Mouse (Mus musculus) hindbrain, embryonic 16.5 days (tissue): ENCODE measurements around the gene Mab21l3. TPM values are rescaled to one million over a fixed set of nuclear protein-coding genes. Genes with fewer than 3 reads are reported as not detected.
"Not testable (repeated sequence)": the region's sequence is repeated elsewhere in the genome, so short reads cannot be mapped to it uniquely, and the experiment has no call there.

ENCODE experiments used
- ATAC-seq: fragments of 200-750 bp; cut with Nextera tagmentation; 2 replicates; pipeline ENCODE4 v1.8.0; 2017; ENCODE audit warnings: moderate TSS enrichment, moderate library complexity
- H3K27ac ChIP-seq: fragments of 300-500 bp; sonication (generic); 2 replicates; pipeline ENCODE4 v1.5.1; 2014; ENCODE audit warnings: low read depth, mild to moderate bottlenecking, control low read depth, low read length, moderate library complexity
- H3K27me3 ChIP-seq: fragments of 300-500 bp; sonication (generic); replicated peaks from 2 replicates; pipeline ENCODE4 v1.6.1; 2014; ENCODE audit warnings: low read length; ENCODE audit not compliant: control insufficient read depth, insufficient read depth
- H3K36me3 ChIP-seq: fragments of 300-500 bp; sonication (generic); 2 replicates; pipeline ENCODE4 v1.6.1; 2014; ENCODE audit warnings: mild to moderate bottlenecking, low read length, moderate library complexity, mixed read lengths; ENCODE audit not compliant: control insufficient read depth, insufficient read depth
- H3K4me1 ChIP-seq: fragments of 300-500 bp; sonication (generic); 2 replicates; pipeline ENCODE4 v1.6.1; 2014; ENCODE audit warnings: low read depth, low read length; ENCODE audit not compliant: control insufficient read depth, insufficient read depth
- H3K4me2 ChIP-seq: fragments of 300-500 bp; sonication (generic); 2 replicates; pipeline ENCODE4 v1.6.1; 2014; ENCODE audit warnings: mild to moderate bottlenecking, low read length, control low read depth, moderate library complexity
- H3K4me3 ChIP-seq: fragments of 300-500 bp; sonication (generic); 2 replicates; pipeline ENCODE4 v1.5.1; 2014; ENCODE audit warnings: mild to moderate bottlenecking, low read length, control low read depth, moderate library complexity
- H3K9ac ChIP-seq: fragments of 300-500 bp; sonication (generic); 2 replicates; pipeline ENCODE4 v1.6.1; 2014; ENCODE audit warnings: low read depth, mild to moderate bottlenecking, control low read depth, low read length, moderate library complexity
- H3K9me3 ChIP-seq: fragments of 300-500 bp; sonication (generic); 2 replicates; pipeline ENCODE4 v1.6.1; 2014; ENCODE audit warnings: mild to moderate bottlenecking, low read length, moderate library complexity; ENCODE audit not compliant: control insufficient read depth
- WGBS: fragments of 180-500 bp; shearing (Covaris S2); extraction: QIAGEN DNeasy Blood & Tissue Kit; methylation state at CpG from one replicate; pipeline ENCODE4 v1.1.7; 2014; 5-methylcytosine and 5-hydroxymethylcytosine counted together
- polyA plus RNA-seq: library from polyadenylated mRNA; unstranded; fragments of >200 nt; fragmentation: Nextera tagmentation; extraction: Ambion mirVana; gene quantifications from 2 replicates; pipeline ENCODE4 v1.2.1, GENCODE M21; 2015

Gene Mab21l3
- polyA plus RNA-seq, 1 experiment from 2014 or later = 0.16 TPM

- H3K27ac ChIP-seq = no peak overlapping the region
- WGBS = 36% methylated on average over 10 of the region's 10 CpGs
- no peaks in the 10 kb centered on the region for H3K27me3 ChIP-seq
- no peak overlapping the region for H3K4me3 ChIP-seq
- H3K9me3 ChIP-seq = no peaks in the 10 kb centered on the region
- peaks cover 8% of the 10 kb centered on the region for H3K4me1 ChIP-seq
- H3K9ac ChIP-seq = no peak overlapping the region
- no peaks in the 10 kb centered on the region for H3K36me3 ChIP-seq
- no peak for ATAC-seq
- H3K4me2 ChIP-seq = no peak overlapping the region
Measured at GRCm38 (mm10) chr3:101831189-101831858, 17.4 kb downstream of the Mab21l3 start.

- no peak for ATAC-seq
- WGBS = 81% methylated on average over 10 of the region's 10 CpGs
Measured at GRCm38 (mm10) chr3:101829881-101830616, 18.7 kb downstream of the Mab21l3 start.

GRCm38 (mm10) chr3:101828595-101828994 is 20.2 kb downstream of the Mab21l3 start:
- WGBS = 56% methylated on average over 3 of the region's 3 CpGs
- Histone ChIP-seq H3K4me2 (no peak overlapping the region), H3K4me1 (no peaks in the 10 kb centered on the region)

More at GRCm38 (mm10) chr3:101829881-101830616, 18.7 kb downstream of the Mab21l3 start:
- Histone ChIP-seq H3K4me2 (no peak overlapping the region), H3K27ac (no peak overlapping the region), H3K4me3 (no peak overlapping the region), H3K9ac (no peak overlapping the region), H3K9me3 (no peaks in the 10 kb centered on the region), H3K36me3 (no peaks in the 10 kb centered on the region), H3K4me1 (no peaks in the 10 kb centered on the region), H3K27me3 (no peaks in the 10 kb centered on the region)

GRCm38 (mm10) chr3:101827220-101827715 is 21.5 kb downstream of the Mab21l3 start:
- Histone ChIP-seq H3K9ac (no peak overlapping the region), H3K27me3 (no peaks in the 10 kb centered on the region), H3K36me3 (no peaks in the 10 kb centered on the region), H3K27ac (no peak overlapping the region), H3K4me1 (no peaks in the 10 kb centered on the region), H3K4me2 (no peak overlapping the region), H3K4me3 (no peak overlapping the region), H3K9me3 (no peaks in the 10 kb centered on the region)
- 85% methylated on average over 6 of the region's 6 CpGs for WGBS
- ATAC-seq = peak; percentile 30; the same call in 1 of the 2 replicates

More at GRCm38 (mm10) chr3:101828595-101828994, 20.2 kb downstream of the Mab21l3 start:
- no peak overlapping the region for H3K27ac ChIP-seq
- ATAC-seq = no peak
- H3K9ac ChIP-seq = no peak overlapping the region
- no peaks in the 10 kb centered on the region for H3K9me3 ChIP-seq
- H3K4me3 ChIP-seq = no peak overlapping the region
- H3K27me3 ChIP-seq = no peaks in the 10 kb centered on the region
- H3K36me3 ChIP-seq = no peaks in the 10 kb centered on the region

DNA sequence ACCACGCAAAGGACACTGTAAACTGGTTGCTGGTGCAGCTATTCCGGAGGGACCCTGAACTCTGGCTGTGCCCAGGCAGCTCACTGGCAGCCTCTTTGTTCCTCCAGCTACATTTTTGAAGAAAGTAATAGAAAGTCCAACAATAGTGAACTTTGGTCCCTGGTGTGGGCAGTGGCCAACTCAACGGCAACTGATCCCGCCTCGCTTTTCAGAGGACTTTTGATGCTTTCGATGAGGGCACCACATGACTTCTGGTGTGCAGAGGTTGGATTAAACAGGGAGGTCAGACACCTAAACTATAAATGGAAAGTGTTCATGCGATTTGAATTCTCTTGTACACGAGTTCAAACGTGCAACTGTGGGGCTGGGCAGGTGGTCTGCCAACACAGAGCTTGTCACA is 24.4 kb downstream of the Mab21l3 start:
- H3K27ac ChIP-seq = no peak overlapping the region

GRCm38 (mm10) chr3:101822052-101822451 is 26.7 kb downstream of the Mab21l3 start:
- Histone ChIP-seq H3K4me3 (no peak overlapping the region), H3K4me2 (no peak overlapping the region), H3K36me3 (no peaks in the 10 kb centered on the region), H3K9me3 (no peaks in the 10 kb centered on the region), H3K4me1 (no peaks in the 10 kb centered on the region), H3K27me3 (no peaks in the 10 kb centered on the region), H3K27ac (no peak overlapping the region), H3K9ac (no peak overlapping the region)
- 77% methylated on average over 5 of the region's 5 CpGs for WGBS
- no peak for ATAC-seq

More for the DNA sequence above, 24.4 kb downstream of the Mab21l3 start:
- Histone ChIP-seq H3K4me1 (no peaks in the 10 kb centered on the region), H3K4me3 (no peak overlapping the region), H3K9me3 (no peaks in the 10 kb centered on the region), H3K9ac (no peak overlapping the region), H3K36me3 (no peaks in the 10 kb centered on the region), H3K4me2 (no peak overlapping the region), H3K27me3 (no peaks in the 10 kb centered on the region)
- WGBS = 81% methylated on average over 9 of the region's 9 CpGs
- ATAC-seq = no peak

DNA sequence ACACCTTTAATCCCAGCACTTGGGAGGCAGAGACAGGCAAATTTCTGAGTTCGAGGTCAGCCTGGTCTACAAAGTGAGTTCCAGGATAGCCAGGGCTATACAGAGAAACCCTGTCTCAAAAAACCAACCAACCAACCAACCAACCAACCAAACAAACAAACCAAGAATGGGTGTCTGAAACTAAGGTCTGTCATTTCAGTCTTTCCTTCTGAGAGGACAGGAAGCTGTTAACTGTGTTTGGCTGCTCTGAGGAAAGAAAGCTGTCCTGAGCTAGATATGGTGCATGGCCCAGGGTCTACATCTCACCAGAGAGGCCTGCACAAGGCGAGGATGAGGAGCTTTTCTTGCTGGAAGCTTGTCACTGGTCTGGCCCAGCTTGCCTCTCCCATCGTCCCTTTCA is 28.1 kb downstream of the Mab21l3 start:
- H3K4me3 ChIP-seq, H3K27ac ChIP-seq, H3K36me3 ChIP-seq, H3K27me3 ChIP-seq, ATAC-seq, H3K4me2 ChIP-seq, H3K9me3 ChIP-seq, H3K4me1 ChIP-seq, H3K9ac ChIP-seq: not testable (repeated sequence)
- 78% methylated on average over 3 of the region's 3 CpGs for WGBS

DNA sequence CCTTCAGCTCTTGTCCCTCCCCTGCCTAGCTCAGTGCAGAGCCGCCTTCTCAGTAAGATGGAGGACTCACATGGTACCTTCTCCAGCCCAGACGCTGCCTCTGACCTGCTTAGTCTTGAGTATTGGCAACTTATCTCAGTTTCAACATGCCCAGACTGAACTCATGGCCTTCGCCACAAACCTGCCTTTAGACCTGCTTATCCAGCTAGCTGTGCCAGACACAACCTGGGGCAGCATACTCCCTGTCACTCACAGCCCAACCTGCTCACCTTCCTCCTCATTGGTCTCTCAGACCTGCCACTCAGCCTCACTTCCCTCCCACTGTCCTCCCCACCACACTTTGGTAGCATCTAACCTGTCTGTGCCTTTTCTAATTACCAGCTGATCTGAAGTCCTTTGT is 32.8 kb downstream of the Mab21l3 start:
- WGBS = 93% methylated on average over 3 of the region's 3 CpGs
- Histone ChIP-seq H3K4me3 (no peak overlapping the region), H3K27ac (no peak overlapping the region), H3K4me2 (no peak overlapping the region), H3K9me3 (no peaks in the 10 kb centered on the region), H3K4me1 (no peaks in the 10 kb centered on the region), H3K9ac (no peak overlapping the region), H3K36me3 (no peaks in the 10 kb centered on the region), H3K27me3 (no peaks in the 10 kb centered on the region)
- no peak for ATAC-seq

GRCm38 (mm10) chr3:101814790-101815189 is 34.0 kb downstream of the Mab21l3 start:
- H3K36me3 ChIP-seq = no peaks in the 10 kb centered on the region
- no peak overlapping the region for H3K9ac ChIP-seq
- no peaks in the 10 kb centered on the region for H3K27me3 ChIP-seq
- WGBS = 83% methylated on average over 9 of the region's 9 CpGs
- no peak for ATAC-seq
- H3K4me1 ChIP-seq = no peaks in the 10 kb centered on the region
- H3K4me2 ChIP-seq = no peak overlapping the region
- H3K4me3 ChIP-seq = no peak overlapping the region
- no peaks in the 10 kb centered on the region for H3K9me3 ChIP-seq
- no peak overlapping the region for H3K27ac ChIP-seq
